11 mouse cellular contexts compared by ENCODE assay signal in the genomic region with DNA sequence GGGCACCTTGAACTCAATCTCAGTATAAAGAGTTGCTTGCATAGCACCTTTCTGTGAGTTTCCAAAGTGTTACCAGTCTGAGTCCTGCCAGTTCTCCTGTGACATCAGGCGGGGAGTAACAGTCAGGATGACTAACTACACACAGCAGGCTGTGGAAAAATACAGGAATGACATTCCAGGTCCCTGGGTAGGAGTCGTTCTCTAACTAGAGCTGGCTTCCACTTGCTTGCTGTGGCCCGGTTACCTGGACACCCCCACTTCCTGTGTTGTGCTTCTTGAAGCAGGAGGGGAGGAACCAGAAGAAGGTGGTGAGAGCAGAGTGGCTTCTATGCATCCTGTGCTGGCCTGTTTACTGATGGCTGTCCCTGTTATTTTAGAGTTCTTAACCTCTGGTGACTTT.
A peak's percentile ranks its signal among the peaks of the same experiment; 100 is the strongest.
DNase-seq lines count a peak whose midpoint lies in the region; ATAC-seq lines count a peak whose summit lies in the region.
"Had no signal": no experiment of that assay in that cellular context is flagged by ENCODE, and none has a peak within 500 bp of the region (broad histone marks: within the 10 kb centered on the region; RNA-seq: fewer than 3 reads in every experiment).

No protein-coding gene starts in this region.

- H3K9ac ChIP-seq in heart, embryonic 16.5 days (ENCODE audit: low read length) = 0 out of 2 replicates have a peak overlapping the region, but pooled peaks have one; percentile 3
- H3K9ac ChIP-seq: hindbrain, embryonic 13.5 days; lung, embryonic 15.5 days had no signal

- intact Hi-C loops in gastrocnemius, postnatal 36 days (cut with DNase I) = no loop called here

- H3K4me3 ChIP-seq in heart, embryonic 16.5 days (ENCODE audit: low read length) = no peak overlapping the region
- no peak overlapping the region for H3K4me3 ChIP-seq in midbrain, embryonic 10.5 days
- H3K4me3 ChIP-seq in hindbrain, embryonic 10.5 days = no peak overlapping the region
- H3K4me3 ChIP-seq: hindbrain, embryonic 13.5 days; lung, embryonic 15.5 days had no signal

- H3K4me1 ChIP-seq in heart, embryonic 16.5 days (ENCODE audit: control insufficient read depth, insufficient read depth, low read length) = peaks cover 6% of the 10 kb centered on the region; the same call in 1 of the 2 replicates
- H3K4me1 ChIP-seq in midbrain, embryonic 10.5 days = no peaks in the 10 kb centered on the region
- no peaks in the 10 kb centered on the region for H3K4me1 ChIP-seq in hindbrain, embryonic 10.5 days (replicated peaks)
- H3K4me1 ChIP-seq: hindbrain, embryonic 13.5 days had no signal

- peak; percentile 17 to 27 for DNase-seq in heart, adult 18-20 months
- DNase-seq in heart, postnatal 4 days = no peak
- peak; percentile 52 for DNase-seq in NIH3T3 (ENCODE audit: low read depth)
- DNase-seq in midbrain, embryonic 10.5 days (ENCODE audit: low spot score) = no peak
- DNase-seq in gastrocnemius, postnatal 36 days = no peak
- DNase-seq in hindbrain, embryonic 10.5 days (ENCODE audit: low spot score) = no peak

- WGBS in heart, embryonic 16.5 days = 17% methylated on average over 3 of the region's 3 CpGs
- 75% methylated on average over 3 of the region's 3 CpGs for WGBS in midbrain, embryonic 10.5 days
- WGBS in hindbrain, embryonic 10.5 days = 66% methylated on average over 3 of the region's 3 CpGs

- peak; percentile 63; the same call in 1 of the 2 replicates for ATAC-seq in heart, embryonic 16.5 days (replicated peaks; ENCODE audit: extremely low read depth, insufficient read depth, low FRiP score)
- ATAC-seq in neutrophil, adult 5-6 weeks (ENCODE audit: extremely low read depth, insufficient number of reproducible peaks, low FRiP score, poor library complexity, severe bottlenecking) = peak; percentile 86

- no peaks in the 10 kb centered on the region for H3K9me3 ChIP-seq in heart, embryonic 16.5 days (replicated peaks; ENCODE audit: control insufficient read depth, low read length)
- no peaks in the 10 kb centered on the region for H3K9me3 ChIP-seq in midbrain, embryonic 10.5 days (replicated peaks)
- H3K9me3 ChIP-seq in hindbrain, embryonic 10.5 days = no peaks in the 10 kb centered on the region
- H3K9me3 ChIP-seq: hindbrain, embryonic 13.5 days; lung, embryonic 15.5 days had no signal

- H3K27me3 ChIP-seq in heart, embryonic 16.5 days (ENCODE audit: control insufficient read depth, insufficient read depth, low read length) = no peaks in the 10 kb centered on the region
- H3K27me3 ChIP-seq in midbrain, embryonic 10.5 days (ENCODE audit: low read depth, poor library complexity, severe bottlenecking) = no peaks in the 10 kb centered on the region
- H3K27me3 ChIP-seq in hindbrain, embryonic 10.5 days (ENCODE audit: insufficient read depth, poor library complexity, severe bottlenecking) = no peaks in the 10 kb centered on the region
- H3K27me3 ChIP-seq: hindbrain, embryonic 13.5 days; lung, embryonic 15.5 days had no signal

- peak overlapping the region; percentile 73 for H3K27ac ChIP-seq in heart, embryonic 16.5 days (ENCODE audit: low read length)
- no peak overlapping the region for H3K27ac ChIP-seq in midbrain, embryonic 10.5 days (replicated peaks)
- no peak overlapping the region for H3K27ac ChIP-seq in hindbrain, embryonic 10.5 days
- H3K27ac ChIP-seq: hindbrain, embryonic 13.5 days; lung, embryonic 15.5 days had no signal

- H3K36me3 ChIP-seq in heart, embryonic 16.5 days (ENCODE audit: control insufficient read depth, insufficient read depth) = no peaks in the 10 kb centered on the region
- no peaks in the 10 kb centered on the region for H3K36me3 ChIP-seq in midbrain, embryonic 10.5 days
- no peaks in the 10 kb centered on the region for H3K36me3 ChIP-seq in hindbrain, embryonic 10.5 days
- H3K36me3 ChIP-seq: G1E; hindbrain, embryonic 13.5 days; lung, embryonic 15.5 days had no signal

- H3K4me2 ChIP-seq in heart, embryonic 16.5 days (ENCODE audit: low read depth, low read length) = no peak overlapping the region
- H3K4me2 ChIP-seq: hindbrain, embryonic 13.5 days; lung, embryonic 15.5 days had no signal

Comparison
In these comparisons a context has a peak if more than half of its experiments do, and no peak if none do; other contexts are left out.
1. DNase-seq: peak in heart, adult 18-20 months (2 of 2) and NIH3T3 (single experiment); none in heart, postnatal 4 days (single experiment), midbrain, embryonic 10.5 days (single experiment), gastrocnemius, postnatal 36 days (0 of 2) and hindbrain, embryonic 10.5 days (single experiment).